Mouse (Mus musculus) left cerebral cortex, adult 11 months (tissue): ENCODE measurements around the gene Adamts4.
A peak's percentile ranks its signal among the peaks of the same experiment; 100 is the strongest.

Source experiments
- DNase-seq: peaks from one replicate; pipeline ENCODE4 v3.0.0; 2022; ENCODE audit warnings: low spot score

Gene Adamts4

DNA sequence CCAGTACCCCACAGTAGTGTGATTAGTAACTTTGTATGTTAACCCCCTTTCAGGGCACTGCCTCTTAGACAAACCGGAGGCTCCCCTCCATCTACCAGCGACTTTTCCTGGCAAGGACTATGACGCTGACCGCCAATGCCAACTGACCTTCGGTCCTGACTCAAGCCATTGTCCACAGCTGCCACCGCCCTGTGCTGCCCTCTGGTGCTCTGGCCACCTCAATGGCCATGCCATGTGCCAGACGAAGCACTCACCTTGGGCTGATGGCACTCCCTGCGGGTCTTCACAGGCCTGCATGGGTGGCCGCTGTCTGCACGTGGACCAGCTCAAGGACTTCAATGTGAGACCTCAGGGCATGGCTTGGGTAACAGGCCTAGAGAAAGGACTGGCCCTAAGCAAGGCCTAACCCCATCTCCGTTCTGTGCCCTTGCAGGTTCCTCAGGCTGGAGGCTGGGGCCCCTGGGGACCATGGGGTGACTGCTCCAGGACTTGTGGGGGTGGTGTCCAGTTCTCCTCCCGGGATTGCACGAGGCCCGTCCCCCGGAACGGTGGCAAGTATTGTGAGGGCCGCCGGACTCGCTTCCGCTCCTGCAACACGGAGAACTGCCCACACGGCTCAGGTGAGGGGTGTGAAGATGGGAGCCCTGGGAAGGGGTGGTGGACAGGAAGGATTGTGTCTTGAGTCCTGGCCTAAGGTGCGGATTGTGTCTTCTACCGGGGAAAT is 6.0 kb downstream of the Adamts4 start:
- no peak for DNase-seq

DNA sequence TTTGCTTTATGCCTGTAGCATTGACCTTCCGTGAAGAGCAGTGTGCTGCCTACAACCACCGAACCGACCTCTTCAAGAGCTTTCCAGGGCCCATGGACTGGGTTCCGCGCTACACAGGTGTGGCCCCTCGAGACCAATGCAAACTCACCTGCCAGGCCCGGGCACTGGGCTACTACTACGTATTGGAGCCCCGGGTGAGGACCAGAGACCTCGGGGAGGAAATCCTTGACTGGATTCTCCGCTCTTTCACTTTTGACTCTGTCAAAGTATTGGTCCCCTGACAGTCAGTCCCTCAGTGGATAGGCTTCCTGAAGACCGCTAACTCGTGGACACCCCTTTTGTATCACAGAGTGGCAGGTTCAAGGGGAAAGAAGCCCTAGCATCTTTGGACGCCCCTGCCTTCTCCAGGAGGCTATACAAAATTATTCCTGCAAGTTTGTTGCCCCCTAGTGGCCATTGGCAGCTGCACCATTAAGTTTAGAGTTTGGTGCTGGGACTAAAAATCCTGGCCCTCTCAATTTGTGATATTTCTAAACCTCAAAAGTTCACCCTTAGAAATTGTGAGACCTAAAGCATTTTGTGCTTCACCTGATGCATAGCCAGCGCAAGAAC is 6.8 kb downstream of the Adamts4 start:
- DNase-seq: no peak

DNA sequence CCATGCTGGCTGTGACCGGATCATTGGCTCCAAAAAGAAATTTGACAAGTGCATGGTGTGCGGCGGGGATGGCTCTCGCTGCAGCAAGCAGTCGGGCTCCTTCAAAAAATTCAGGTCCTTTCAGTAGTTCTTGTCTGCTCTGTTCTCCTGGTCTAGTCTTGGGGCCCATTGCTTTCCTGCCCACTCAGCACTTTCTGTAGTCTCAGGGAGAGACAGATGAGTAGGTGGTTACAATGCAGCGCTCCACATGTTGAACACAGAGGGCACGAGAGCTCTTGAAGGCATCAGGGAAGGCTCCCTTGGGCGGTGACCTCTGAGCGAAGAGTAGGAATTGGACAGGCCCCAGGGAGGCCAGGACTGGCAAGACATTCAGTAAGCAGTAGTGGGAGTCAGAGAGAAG is 7.6 kb downstream of the Adamts4 start:
- DNase-seq: no peak

DNA sequence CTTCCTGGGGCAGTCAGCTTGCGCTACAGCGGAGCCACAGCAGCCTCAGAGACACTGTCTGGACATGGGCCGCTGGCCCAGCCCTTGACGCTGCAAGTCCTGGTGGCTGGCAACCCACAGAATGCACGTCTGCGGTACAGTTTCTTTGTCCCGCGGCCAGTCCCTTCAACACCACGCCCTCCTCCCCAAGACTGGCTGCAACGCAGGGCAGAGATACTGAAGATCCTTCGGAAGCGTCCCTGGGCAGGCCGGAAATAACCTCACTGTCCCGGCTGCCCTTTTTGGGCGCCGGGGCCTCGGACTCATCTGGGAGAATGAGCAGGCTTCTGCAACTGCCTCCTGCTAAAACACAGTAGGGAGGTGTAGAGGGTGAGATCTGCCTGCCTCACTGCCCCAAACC is 8.7 kb downstream of the Adamts4 start:
- DNase-seq: no peak

DNA sequence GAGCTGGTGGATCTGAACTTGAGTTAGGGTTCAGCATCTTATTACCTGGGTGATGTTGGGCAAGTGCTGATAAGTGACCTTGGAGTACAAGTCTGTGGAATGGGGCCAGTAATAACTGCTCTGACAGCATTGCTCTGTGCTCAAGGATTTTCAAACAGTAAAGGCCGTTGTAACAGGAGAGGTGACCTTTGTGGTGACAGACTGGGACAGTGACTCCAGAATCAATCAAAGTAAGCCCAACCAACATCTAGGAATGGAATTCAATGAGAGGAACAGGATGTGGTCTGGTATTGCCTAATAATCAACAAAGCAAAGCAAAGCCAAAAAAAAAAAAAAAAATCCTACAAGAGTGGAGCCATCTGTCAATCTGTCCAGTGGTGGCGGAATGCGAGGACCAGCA is 10.1 kb downstream of the Adamts4 start:
- DNase-seq: no peak

DNA sequence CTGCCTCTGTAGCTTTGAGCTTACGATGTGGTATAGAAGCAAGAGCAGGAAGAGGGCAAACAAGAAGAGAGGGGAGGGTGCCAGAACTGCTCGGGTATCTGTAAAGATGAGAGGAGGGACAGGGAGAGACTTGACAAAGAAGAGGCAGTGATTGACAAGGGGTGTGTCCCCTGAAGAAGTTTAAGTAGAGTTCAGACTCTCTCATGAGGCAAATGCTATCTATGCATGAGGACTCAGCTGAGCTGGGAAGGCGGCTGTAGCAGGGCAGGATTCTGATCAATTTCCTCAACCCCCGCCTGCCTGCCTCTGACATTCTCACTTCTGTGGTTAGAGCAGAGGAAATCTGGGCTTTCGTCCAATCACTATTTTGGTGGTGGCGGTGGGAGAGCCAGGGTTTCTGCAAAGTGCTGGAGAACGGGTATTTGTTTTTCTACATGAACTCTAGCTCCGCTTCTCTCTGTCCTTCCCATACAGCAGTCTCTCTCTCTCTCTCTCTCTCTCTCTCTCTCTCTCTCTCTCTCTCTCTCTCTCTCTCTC is 12.4 kb downstream of the Adamts4 start:
- no peak for DNase-seq

DNA sequence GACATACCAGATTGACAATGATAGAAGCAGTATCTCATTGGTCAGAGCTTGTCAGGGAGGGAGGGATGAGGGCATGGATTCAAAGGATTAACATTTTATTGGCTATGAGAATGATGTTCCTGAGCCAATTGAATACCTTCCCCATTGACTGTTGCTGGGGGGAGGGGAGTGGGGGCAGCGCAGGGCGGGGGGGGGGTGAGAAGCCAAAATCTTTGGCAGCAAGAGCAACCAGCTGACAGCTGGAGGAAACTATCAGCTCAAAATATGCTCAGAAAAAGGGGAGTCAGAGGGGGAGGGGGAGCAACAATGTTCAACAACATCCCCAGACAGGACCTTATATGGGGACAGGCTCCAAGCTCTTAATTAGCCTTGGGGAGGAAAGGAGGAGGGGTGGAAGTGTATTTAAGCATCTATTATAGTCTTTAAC is 13.0 kb downstream of the Adamts4 start:
- DNase-seq: no peak

DNA sequence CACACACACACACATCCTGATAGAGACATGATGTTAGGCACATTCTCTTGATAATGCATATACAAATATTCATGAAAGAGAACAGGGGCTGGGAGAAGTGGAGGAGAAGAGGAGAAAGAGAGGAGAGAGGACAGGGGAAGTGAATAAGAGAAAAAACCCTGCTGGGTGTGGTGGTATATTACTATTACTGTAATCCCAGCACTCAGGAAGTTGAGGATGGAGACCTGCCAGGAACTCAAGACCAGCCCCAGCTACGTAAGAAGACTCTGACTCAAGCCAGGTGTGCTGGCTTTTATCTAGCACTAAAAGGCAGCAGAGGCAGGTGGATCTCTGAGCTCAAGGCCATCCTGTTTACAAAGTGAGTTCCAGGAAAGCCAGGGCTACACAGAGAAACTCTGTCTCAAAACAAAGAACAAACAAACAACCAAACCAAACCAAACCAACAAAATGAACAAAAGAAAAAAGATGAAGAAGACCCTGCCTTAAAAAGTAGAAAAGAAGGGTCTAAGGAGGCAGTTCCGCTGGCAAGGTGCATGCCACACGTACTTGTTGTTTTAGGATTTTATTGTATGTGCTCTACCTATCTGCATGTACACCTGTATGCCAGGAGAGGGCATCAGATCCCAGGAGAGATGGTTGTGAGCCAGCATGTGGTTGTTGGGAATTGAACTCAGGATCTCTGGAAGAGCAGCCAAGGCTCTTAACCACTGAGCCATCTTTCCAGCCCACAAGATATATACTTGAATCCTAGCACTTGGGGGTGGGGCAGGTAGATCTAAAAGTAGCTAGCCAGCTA is 13.6 kb downstream of the Adamts4 start:
- no peak for DNase-seq

DNA sequence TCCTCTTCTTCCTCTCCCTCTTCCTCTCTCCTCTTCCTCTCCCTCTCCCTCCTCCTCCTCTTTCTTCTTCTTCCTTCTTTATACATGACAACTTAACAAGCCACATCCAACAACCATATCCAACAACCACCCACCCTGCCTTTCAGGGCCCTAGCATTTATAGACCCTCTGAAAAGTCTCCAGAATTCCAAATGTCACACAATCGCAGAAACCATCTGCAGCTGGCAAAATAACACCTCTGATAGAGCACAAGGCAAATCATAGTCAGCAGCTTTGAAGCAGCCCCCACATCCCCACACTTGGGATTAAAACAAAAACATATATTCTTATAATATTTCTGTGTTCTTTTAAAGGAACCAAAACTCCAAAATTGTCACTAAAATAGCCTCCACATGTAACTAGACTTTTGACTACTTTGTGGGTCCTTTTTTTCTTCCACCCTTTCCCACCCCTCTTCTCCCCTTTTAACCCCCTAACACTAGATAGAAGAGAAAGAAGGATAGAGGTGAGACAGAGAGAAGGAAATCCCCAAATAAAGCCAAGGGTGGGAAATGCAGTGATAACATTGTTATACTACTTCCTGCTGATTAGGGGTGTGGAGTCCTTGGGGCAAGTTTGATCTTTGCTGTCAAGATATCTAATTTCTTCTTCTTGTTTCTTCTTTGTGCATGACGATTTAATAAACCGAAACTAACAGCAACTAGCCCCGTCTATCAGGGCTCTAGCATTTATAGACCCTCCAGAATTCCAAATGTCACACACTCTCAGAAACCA is 15.9 kb downstream of the Adamts4 start:
- DNase-seq: no peak

DNA sequence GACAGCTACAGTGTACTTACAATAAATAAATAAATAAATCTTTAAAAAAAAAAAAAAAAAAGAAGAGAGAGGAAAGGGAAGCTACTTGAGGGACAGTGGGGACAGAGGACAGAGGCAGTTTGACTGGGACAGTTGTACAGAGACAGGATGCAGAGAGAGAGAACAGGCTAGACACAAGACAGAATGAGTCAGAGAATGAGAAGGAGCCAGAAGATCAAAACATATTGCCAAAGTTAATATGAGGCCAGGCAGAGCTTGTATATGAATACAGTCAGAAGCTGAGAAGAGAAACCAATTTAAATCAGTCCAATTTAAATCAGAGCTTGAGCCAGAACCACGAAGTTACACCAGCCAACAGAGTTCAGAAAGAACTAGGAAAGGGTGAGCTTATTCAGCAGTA is 18.1 kb downstream of the Adamts4 start:
- DNase-seq: no peak

DNA sequence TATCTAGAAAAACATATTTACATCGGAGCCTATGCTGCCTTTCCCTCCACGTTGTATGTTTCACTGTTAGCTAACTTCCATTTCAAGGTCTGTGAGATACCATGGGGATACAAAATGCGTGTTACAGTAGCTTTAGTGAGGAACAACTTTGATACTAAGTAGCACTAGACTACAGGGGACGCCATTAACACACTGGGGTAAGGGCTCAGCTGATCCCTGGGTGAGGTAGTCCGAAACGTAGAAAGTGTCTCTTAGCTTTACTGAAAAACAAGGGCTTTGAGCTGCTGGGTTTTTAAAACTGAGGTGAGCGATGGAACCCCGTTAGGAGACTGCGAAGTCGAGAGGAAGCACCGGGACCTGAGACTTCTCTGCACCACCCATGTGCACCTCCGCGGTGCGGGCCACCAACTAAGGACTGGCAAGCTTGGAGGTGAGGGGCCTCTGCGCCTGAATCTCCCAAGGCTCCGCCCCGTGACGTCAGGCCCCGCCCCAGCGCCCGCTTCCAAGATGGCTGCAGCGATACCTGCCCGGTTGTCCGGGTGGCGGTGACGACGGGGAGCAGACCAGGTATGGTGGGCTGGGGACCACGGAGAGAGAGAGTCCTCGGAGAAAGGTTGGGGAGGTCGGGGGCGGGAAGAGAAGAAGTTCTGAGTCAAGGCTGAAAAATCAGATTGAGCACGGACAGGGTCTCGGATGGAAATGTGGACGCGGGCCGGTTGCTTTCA is 19.8 kb downstream of the Adamts4 start, which contains the start of gene B4galt3:
Gene B4galt3, plus strand, starts transcription at position 481 of the 725 bp plus-strand sequence.
- peak; percentile 89 for DNase-seq

DNA sequence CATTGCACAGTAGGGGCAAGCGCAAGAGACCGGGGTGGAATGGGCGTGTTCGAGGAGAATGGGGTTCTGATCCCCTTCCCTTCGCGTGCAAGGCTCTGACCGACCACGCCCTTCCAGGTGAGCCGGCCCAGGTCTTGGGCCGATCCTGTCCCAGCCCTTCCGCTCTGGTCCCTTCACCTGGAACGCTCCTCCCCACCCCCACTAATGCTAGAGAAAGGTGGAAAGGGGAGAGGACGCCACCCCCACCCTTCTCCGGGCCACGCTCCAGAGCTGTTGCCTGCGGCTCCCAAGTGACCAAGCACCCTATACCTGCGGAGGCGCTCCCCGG is 20.3 kb downstream of the Adamts4 start:
- no peak for DNase-seq

DNA sequence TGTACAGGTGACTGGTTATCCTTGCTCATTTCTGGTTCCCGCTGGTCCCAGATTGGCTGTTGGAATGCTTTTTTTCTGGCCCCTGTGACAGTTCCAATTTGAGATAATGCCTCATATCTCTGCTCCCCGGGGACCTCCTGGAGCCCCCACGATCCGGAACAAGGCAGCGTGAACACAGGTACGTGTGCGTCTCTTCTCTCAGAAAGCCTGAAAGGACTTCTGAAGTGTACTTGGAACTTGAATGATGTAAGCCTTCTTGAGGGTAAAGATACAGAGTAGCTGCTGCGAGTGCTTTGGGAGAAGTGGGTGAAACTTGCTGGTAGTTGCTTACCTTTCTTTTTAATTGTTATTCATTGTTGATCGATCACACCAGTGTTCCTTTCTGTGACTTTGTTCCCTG is 21.0 kb downstream of the Adamts4 start:
- no peak for DNase-seq

DNA sequence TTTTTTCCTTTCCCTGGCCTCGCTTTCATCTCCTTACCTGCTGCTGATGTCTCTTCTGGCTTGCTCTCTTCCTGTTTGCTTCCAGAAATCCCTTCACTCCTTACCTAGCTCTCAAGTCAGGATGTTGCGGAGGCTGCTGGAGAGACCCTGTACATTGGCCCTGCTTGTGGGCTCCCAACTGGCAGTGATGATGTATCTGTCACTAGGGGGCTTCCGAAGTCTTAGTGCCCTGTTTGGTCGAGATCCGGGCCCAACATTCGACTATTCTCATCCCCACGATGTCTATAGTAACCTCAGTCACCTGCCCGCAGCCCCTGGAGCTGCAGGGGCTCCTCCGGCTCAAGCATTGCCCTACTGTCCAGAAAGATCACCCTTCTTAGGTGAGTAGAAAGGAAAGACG is 21.4 kb downstream of the Adamts4 start:
- no peak for DNase-seq

DNA sequence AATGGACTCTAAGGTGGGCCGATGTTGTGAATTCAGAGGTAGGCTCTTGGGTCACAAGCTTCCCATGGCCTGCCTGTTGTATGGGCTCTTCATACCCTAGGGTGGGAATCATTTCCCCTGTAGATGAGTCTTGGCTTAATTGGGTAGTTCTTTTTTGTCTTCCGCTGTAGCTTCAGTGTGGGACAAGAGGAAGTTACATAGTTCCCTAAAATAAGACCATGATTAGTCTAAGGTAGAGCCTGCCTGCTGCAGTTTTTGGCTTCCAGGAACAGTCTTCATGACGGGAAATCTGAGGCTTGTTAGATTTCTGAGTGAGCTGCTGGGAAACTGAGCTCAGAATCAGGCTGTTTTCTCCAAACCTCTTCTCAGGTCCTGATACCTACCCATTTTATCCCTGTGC is 21.9 kb downstream of the Adamts4 start:
- no peak for DNase-seq

DNA sequence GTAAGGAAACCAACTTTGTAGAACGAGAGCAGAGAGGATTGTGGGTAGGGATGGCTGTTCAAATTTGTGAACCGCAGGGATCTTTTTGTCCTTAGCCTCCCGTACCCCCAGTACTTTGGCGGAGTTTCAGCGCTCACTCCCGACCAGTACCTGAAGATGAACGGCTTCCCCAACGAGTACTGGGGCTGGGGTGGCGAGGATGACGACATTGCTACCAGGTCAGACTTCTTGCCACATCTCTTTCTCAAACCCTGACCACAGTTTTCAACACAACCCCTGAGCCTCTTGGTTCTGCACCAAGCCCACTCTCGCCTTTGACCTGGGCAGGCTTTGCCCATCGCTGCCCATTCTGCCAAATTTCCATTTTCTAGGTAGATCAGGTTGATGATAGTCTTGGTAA is 23.9 kb downstream of the Adamts4 start:
- DNase-seq: no peak

DNA sequence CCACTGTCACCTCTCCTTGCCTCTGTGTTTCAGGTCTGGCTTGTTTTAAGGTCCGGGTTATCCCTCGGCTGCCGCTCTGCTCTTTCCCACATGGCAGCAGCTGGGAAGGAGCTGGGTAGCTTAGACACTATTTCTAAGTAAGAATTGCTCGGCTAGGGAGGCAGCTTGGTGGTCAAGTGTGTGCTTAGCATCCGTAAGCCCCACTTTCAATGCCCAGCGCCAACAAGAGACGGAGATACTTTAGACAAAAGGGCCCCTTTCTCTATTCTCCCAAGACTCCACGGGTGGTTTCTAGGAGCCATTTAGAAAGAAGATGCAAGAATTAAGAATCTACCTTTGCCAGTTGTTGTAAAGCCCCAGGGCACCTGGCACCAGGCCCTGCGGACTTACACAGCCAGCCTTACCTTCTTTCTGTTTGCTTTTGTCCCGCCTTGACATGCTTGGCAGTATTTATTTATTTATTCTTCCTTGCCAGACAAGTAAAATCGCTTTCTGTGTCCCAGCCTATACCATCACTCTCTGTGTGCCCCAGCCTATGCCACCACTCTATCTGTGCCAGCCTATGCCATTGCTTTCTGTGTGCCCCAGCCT is 25.0 kb downstream of the Adamts4 start:
- no peak for DNase-seq

DNA sequence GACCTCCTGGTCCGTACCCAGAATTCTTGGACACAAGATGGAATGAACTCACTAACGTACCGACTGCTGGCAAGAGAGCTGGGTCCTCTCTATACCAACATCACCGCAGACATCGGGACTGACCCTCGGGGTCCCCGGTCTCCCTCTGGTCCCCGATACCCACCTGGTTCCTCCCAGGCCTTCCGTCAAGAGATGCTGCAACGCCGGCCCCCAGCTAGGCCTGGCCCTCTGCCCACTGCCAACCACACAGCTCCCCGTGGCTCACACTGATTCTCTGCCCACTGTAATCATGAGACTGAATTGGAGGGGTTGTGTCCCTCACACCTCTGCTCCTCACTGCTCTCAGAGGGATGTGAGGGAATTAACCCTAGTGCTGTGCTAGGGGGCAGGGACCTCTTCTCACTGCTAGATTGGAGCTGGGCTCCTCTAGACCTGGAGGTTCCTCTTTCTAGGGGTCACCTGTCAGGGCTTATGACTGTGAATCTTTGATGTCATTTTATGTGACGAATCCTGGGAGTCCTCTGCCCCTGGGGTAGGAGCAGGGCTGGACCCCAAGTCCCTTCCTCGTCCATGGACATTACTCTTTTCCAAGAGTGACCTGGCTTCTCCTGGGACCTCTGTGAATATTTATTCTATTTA is 26.0 kb downstream of the Adamts4 start:
- DNase-seq: no peak

DNA sequence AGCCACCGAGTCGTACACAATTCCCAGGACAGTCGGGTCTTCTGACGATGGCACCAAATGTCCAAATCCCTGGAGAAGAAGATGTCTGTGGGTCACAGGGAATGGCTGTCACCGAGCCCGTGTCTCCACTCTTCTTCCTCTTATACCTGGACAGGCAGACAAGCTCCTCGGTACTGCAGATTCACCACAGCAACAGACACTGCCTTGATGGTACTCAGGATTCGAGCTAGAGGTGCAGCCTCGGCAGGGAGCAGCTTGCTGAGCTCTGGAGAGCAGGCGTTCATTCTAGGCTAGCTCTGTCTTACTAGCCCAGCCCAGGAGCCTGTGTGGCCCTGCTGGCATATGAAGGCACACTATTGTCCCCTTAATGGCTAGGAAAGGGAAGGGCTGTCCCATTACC is 27.5 kb downstream of the Adamts4 start:
- DNase-seq: no peak

DNA sequence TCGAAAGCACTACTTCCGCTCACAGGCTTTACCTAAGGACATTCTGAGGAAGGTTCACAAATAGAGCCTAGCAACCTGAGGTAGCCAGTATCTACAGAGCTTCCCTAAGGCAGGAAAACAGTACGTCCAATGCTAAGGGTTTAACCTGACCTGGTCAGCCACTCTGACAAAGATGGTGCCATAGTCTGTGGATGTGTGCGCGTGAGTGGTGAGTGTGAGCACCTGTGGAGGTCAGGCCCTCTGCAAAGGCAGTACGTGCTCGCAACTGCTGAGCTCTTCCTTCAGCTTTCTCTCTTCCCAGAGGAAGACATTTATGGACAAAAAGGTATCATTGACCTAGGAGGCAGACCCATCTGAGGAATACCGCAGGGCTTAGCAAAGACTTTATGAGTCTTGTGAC is 28.2 kb downstream of the Adamts4 start:
- no peak for DNase-seq
